ENCODE assay signal across 10 mouse cellular contexts in genomic region chr4:149526330-149526729, GRCm38 (mm10). TPM values are rescaled to one million over a fixed set of nuclear protein-coding genes. Genes with fewer than 3 reads are reported as not detected.
DNase-seq lines count a peak whose midpoint lies in the region; ATAC-seq and TF ChIP-seq lines count a peak whose summit lies in the region.
"Had no signal": no experiment of that assay in that cellular context is flagged by ENCODE, and none has a peak within 500 bp of the region (broad histone marks: within the 10 kb centered on the region; RNA-seq: fewer than 3 reads in every experiment).

No protein-coding gene starts in this region.

- no peaks in the 10 kb centered on the region for H3K9me3 ChIP-seq in stomach, embryonic 16.5 days (replicated peaks; ENCODE audit: control insufficient read depth, low read length)

- no peak for TF ChIP-seq CTCF in gastrocnemius, adult 2 months (IDR thresholded peaks at IDR 0.05)

- intact Hi-C loops in gastrocnemius, adult 2 months (cut with DNase I): no loop called here
- intact Hi-C loops in gastrocnemius, postnatal 36 days (cut with DNase I): no loop called here

- no peak overlapping the region for H3K9ac ChIP-seq in stomach, embryonic 16.5 days (ENCODE audit: low read length)

- ATAC-seq in stomach, embryonic 16.5 days (ENCODE audit: insufficient read depth, low FRiP score): peak; percentile 22; the same call in 1 of the 2 replicates

- no peak overlapping the region for H3K4me2 ChIP-seq in stomach, embryonic 16.5 days (ENCODE audit: low read depth, low read length)

- H3K27ac ChIP-seq in gastrocnemius, adult 2 months: peak overlapping the region; percentile 88
- H3K27ac ChIP-seq in stomach, embryonic 16.5 days (ENCODE audit: low read length): peak overlapping the region; percentile 43; the same call in 1 of the 2 replicates

- 35% methylated on average over 7 of the region's 7 CpGs for WGBS in stomach, embryonic 16.5 days

- no peaks in the 10 kb centered on the region for H3K27me3 ChIP-seq in stomach, embryonic 16.5 days (ENCODE audit: control insufficient read depth, insufficient read depth, low read length)

- peak; percentile 58 for DNase-seq in gastrocnemius, adult 2 months
- no peak for DNase-seq in gastrocnemius, postnatal 36 days
- peak; percentile 39 for DNase-seq in lung, postnatal 10 days
- no peak for DNase-seq in lung, postnatal 14 days
- DNase-seq in heart, postnatal 4 days: peak; percentile 64
- DNase-seq in Muller cell, postnatal 12 days (ENCODE audit: inconsistent ontology term): no peak
- DNase-seq in natural killer cell, adult 2 months (ENCODE audit: low spot score in 2 of 2): no peak

- no peaks in the 10 kb centered on the region for H3K36me3 ChIP-seq in stomach, embryonic 16.5 days (ENCODE audit: control insufficient read depth, insufficient read depth, low read length)

- peaks cover 31% of the 10 kb centered on the region; the same call in 1 of the 2 replicates for H3K4me1 ChIP-seq in stomach, embryonic 16.5 days (ENCODE audit: control insufficient read depth, insufficient read depth, low read length)

- H3K4me3 ChIP-seq in gastrocnemius, adult 2 months: peak overlapping the region; percentile 54
- no peak overlapping the region for H3K4me3 ChIP-seq in stomach, embryonic 16.5 days (replicated peaks; ENCODE audit: low read length)

RNA-seq across cellular contexts. Expression of gene Ctnnbip1, which starts 8.3 kb away (rescaled TPM):
- total RNA-seq in gastrocnemius, adult 2 months (2021): 10 to 100 TPM; 19.0 to 21.4 TPM
- 10 to 100 TPM; 22.7 to 24.4 TPM for total RNA-seq in gastrocnemius, postnatal 36 days (2021)
- 10 to 100 TPM; 60.5 to 66.4 TPM for total RNA-seq in heart, postnatal 4 days (2021)
- polyA plus RNA-seq in stomach, embryonic 16.5 days (2015; fragmentation: Nextera tagmentation; extraction: Ambion mirVana): 56.2 and 57.3 TPM in 2 replicates

RNA-seq across cellular contexts. Expression of gene Lzic, which starts 41.3 kb away (rescaled TPM):
- 10 to 100 TPM; 13.1 to 16.1 TPM for total RNA-seq in gastrocnemius, adult 2 months (2021)
- 10 to 100 TPM; 10.7 to 14.2 TPM for total RNA-seq in gastrocnemius, postnatal 36 days (2021)
- 10 to 100 TPM; 43.4 to 46.8 TPM for total RNA-seq in heart, postnatal 4 days (2021)
- 33.3 and 35.9 TPM in 2 replicates for polyA plus RNA-seq in stomach, embryonic 16.5 days (2015; fragmentation: Nextera tagmentation; extraction: Ambion mirVana)

RNA-seq across cellular contexts. Expression of gene Nmnat1, which starts 41.3 kb away (rescaled TPM):
- 10 to 100 TPM; 30.0 to 32.7 TPM for total RNA-seq in gastrocnemius, adult 2 months (2021)
- 10 to 100 TPM; 28.7 to 31.5 TPM for total RNA-seq in gastrocnemius, postnatal 36 days (2021)
- 10 to 100 TPM; 12.7 to 14.8 TPM for total RNA-seq in heart, postnatal 4 days (2021)
- 9.3 and 9.6 TPM in 2 replicates for polyA plus RNA-seq in stomach, embryonic 16.5 days (2015; fragmentation: Nextera tagmentation; extraction: Ambion mirVana)

RNA-seq across cellular contexts. Expression of gene Tmem274, which starts 49.2 kb away (rescaled TPM):
- not detected for total RNA-seq in gastrocnemius, adult 2 months (2021)
- not detected for total RNA-seq in gastrocnemius, postnatal 36 days (2021)
- not detected for total RNA-seq in heart, postnatal 4 days (2021)
- 0.39 and 0.40 TPM in 2 replicates for polyA plus RNA-seq in stomach, embryonic 16.5 days (2015; fragmentation: Nextera tagmentation; extraction: Ambion mirVana)
- total RNA-seq: CH12.LX; liver, adult 2 months had no signal
- polyA plus RNA-seq: liver, adult 2 months had no signal

RNA-seq across cellular contexts. Expression of gene Clstn1, which starts 59.9 kb away (rescaled TPM):
- total RNA-seq in gastrocnemius, adult 2 months (2021): 10 to 100 TPM; 24.0 to 38.2 TPM
- total RNA-seq in gastrocnemius, postnatal 36 days (2021): 10 to 100 TPM; 23.6 to 28.3 TPM
- total RNA-seq in heart, postnatal 4 days (2021): 10 to 100 TPM; 66.8 to 73.7 TPM
- 14.7 and 14.9 TPM in 2 replicates for polyA plus RNA-seq in stomach, embryonic 16.5 days (2015; fragmentation: Nextera tagmentation; extraction: Ambion mirVana)

Comparison
In these comparisons a context has a peak if more than half of its experiments do, and no peak if none do; other contexts are left out.
1. DNase-seq: peak in gastrocnemius, adult 2 months (single experiment), lung, postnatal 10 days (single experiment) and heart, postnatal 4 days (single experiment); none in gastrocnemius, postnatal 36 days (0 of 2), lung, postnatal 14 days (single experiment), Muller cell, postnatal 12 days (single experiment) and natural killer cell, adult 2 months (0 of 2).